Mouse (Mus musculus): ENCODE results near the gene Gfra4. TPM values are rescaled to one million over a fixed set of nuclear protein-coding genes. Genes with fewer than 3 reads are reported as not detected.

Gene Gfra4
- total RNA-seq (2021), result 1 to 10 TPM; 4.8 to 6.0 TPM
- long read RNA-seq, experiment 1, partial matches to known transcripts, result 1 of 4 reads
- long read RNA-seq, experiment 1, other reads (novel, unspliced or antisense), result 0 of 4 reads
- long read RNA-seq, experiment 2, partial matches to known transcripts, result 1 of 12 reads
- long read RNA-seq, experiment 2, other reads (novel, unspliced or antisense), result 6 of 12 reads

GRCm38 (mm10) chr2:131042988-131043387 lies at the start of gene Gfra4:
Gene Gfra4, minus strand, starts transcription at chr2:131043088.
- no peak for DNase-seq (ENCODE audit: low spot score in 2 of 2)

- peak in 1 of 2 experiments; percentile 20 for DNase-seq (ENCODE audit: low spot score in 2 of 2)
These were observed 48.0 kb upstream of the Gfra4 start for GRCm38 (mm10) chr2:131090852-131091251.

- no peak for DNase-seq (ENCODE audit: low spot score in 2 of 2)
These were observed 46.7 kb upstream of the Gfra4 start for GRCm38 (mm10) chr2:131089634-131090033.

GRCm38 (mm10) chr2:131088581-131088980 lies 45.7 kb upstream of the Gfra4 start:
- DNase-seq (ENCODE audit: low spot score in 2 of 2), result no peak

- no peak for DNase-seq (ENCODE audit: low spot score in 2 of 2)
These were observed 43.9 kb upstream of the Gfra4 start, which contains the start of gene Siglec1 for GRCm38 (mm10) chr2:131086667-131087390. Gene Siglec1, minus strand, starts transcription at chr2:131086765.

- DNase-seq (ENCODE audit: low spot score in 2 of 2), result no peak
These were observed 41.3 kb upstream of the Gfra4 start for GRCm38 (mm10) chr2:131084206-131084605.

GRCm38 (mm10) chr2:131080507-131080906 lies 37.6 kb upstream of the Gfra4 start:
- no peak for DNase-seq (ENCODE audit: low spot score in 2 of 2)

GRCm38 (mm10) chr2:131072536-131072935 lies 29.6 kb upstream of the Gfra4 start:
- DNase-seq (ENCODE audit: low spot score in 2 of 2), result no peak

- DNase-seq (ENCODE audit: low spot score in 2 of 2), result no peak
These were observed 24.6 kb upstream of the Gfra4 start for GRCm38 (mm10) chr2:131067481-131067880.

GRCm38 (mm10) chr2:131066342-131066741 lies 23.5 kb upstream of the Gfra4 start:
- DNase-seq (ENCODE audit: low spot score in 2 of 2), result no peak

- DNase-seq (ENCODE audit: low spot score in 2 of 2), result peak in 1 of 2 experiments; percentile 37
These were observed 20.5 kb upstream of the Gfra4 start, which contains the start of gene Adam33 for GRCm38 (mm10) chr2:131063404-131063864. Gene Adam33, minus strand, starts transcription at chr2:131063814.

GRCm38 (mm10) chr2:131061607-131062006 lies 18.7 kb upstream of the Gfra4 start:
- DNase-seq (ENCODE audit: low spot score in 2 of 2), result no peak

GRCm38 (mm10) chr2:131060784-131061183 lies 17.9 kb upstream of the Gfra4 start:
- DNase-seq (ENCODE audit: low spot score in 2 of 2), result no peak

GRCm38 (mm10) chr2:131059781-131060540 lies 17.1 kb upstream of the Gfra4 start:
- no peak for DNase-seq (ENCODE audit: low spot score in 2 of 2)

GRCm38 (mm10) chr2:131059377-131059776 lies 16.5 kb upstream of the Gfra4 start:
- DNase-seq (ENCODE audit: low spot score in 2 of 2), result peak in 1 of 2 experiments; percentile 50

GRCm38 (mm10) chr2:131058672-131059071 lies 15.8 kb upstream of the Gfra4 start:
- DNase-seq (ENCODE audit: low spot score in 2 of 2), result no peak

GRCm38 (mm10) chr2:131056191-131056590 lies 13.3 kb upstream of the Gfra4 start:
- no peak for DNase-seq (ENCODE audit: low spot score in 2 of 2)

GRCm38 (mm10) chr2:131055631-131056030 lies 12.7 kb upstream of the Gfra4 start:
- peak in 1 of 2 experiments; percentile 44 for DNase-seq (ENCODE audit: low spot score in 2 of 2)

- DNase-seq (ENCODE audit: low spot score in 2 of 2), result no peak
These were observed 11.9 kb upstream of the Gfra4 start for GRCm38 (mm10) chr2:131054646-131055264.

GRCm38 (mm10) chr2:131053851-131054645 lies 11.2 kb upstream of the Gfra4 start:
- DNase-seq (ENCODE audit: low spot score in 2 of 2), result peak in 1 of 2 experiments; percentile 20
